Mouse (Mus musculus): ENCODE results near the gene Ppfia4. TPM values are rescaled to one million over a fixed set of nuclear protein-coding genes. Genes with fewer than 3 reads are reported as not detected.

The Ppfia4 gene
- polyA plus RNA-seq, 1 experiment: 8.9 TPM

GRCm38 (mm10) chr1:134297265-134297664, 35.5 kb downstream of the Ppfia4 start:
- Histone ChIP-seq H3K27ac (ENCODE audit: insufficient read depth, low read depth, low read length) (no peak overlapping the region), H3K4me3 (ENCODE audit: low read depth, low read length) (no peak overlapping the region), H3K27me3 (ENCODE audit: control insufficient read depth, insufficient read depth, low read length) (0 out of 2 replicates have a peak, but pooled peaks cover 4% of the 10 kb centered on the region), H3K36me3 (ENCODE audit: control insufficient read depth, insufficient read depth, low read length) (no peaks in the 10 kb centered on the region), H3K4me1 (ENCODE audit: control insufficient read depth, insufficient read depth, insufficient read length, low read length) (peaks cover 21% of the 10 kb centered on the region)
- no peak for TF ChIP-seq CTCF (IDR thresholded peaks at IDR 0.05; ENCODE audit: extremely low read depth, insufficient read length, insufficient replicate concordance, low read depth, low read length)
- no peak for TF ChIP-seq POLR2A (IDR thresholded peaks at IDR 0.05; ENCODE audit: low read depth, low read length)
- 93% methylated on average over 8 of the region's 8 CpGs for WGBS

DNA sequence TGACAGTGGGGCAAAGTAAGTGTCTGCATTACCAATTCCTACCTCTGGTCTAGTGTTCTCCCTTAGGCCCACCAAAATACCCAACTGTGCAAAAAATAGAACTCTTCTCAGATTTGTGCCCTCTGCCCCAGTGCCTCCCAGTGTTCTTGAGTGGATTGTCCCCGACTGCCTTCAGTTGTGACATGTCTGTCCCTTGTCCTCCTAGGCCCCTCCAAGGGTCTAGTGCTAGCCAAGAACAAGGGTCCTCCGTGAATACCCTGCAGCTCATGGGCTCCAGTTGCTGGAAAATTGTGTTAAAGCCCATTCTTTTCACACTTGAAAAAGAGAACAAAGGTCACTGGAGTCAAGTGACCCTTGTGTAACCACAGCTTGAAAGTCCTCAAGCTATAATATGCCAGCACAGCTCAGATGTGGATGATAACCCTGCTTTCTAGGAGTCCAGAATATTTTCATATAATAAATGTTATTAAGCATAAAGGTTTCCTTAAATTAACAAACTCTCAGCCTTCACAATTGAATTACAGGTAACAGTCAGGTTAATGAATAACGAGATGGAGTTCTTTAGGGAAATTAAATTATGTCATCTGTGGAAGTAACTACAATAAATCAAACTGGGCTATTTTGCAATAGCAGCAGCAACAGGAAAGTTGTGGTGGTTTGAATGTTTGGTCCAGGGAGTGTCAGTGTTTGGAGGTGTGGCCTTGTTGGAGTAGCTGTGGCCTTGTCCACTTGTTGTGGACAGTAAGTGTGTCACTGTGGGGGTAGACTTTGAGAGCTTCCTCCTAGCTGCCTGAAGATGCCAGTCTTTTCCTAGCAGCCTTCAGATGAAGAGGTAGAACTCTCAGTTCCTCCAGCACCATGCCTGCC, 38.8 kb downstream of the Ppfia4 start:
- H3K4me3 ChIP-seq (ENCODE audit: low read depth, low read length): no peak overlapping the region
- H3K4me1 ChIP-seq (ENCODE audit: control insufficient read depth, insufficient read depth, insufficient read length, low read length): peaks cover 17% of the 10 kb centered on the region
- 18% methylated on average over 3 of the region's 3 CpGs for WGBS
- H3K27me3 ChIP-seq (ENCODE audit: control insufficient read depth, insufficient read depth, low read length): 0 out of 2 replicates have a peak, but pooled peaks cover 4% of the 10 kb centered on the region
- no peak for TF ChIP-seq POLR2A (IDR thresholded peaks at IDR 0.05; ENCODE audit: low read depth, low read length)
- TF ChIP-seq CTCF (IDR thresholded peaks at IDR 0.05; ENCODE audit: extremely low read depth, insufficient read length, insufficient replicate concordance, low read depth, low read length): no peak
- H3K36me3 ChIP-seq (ENCODE audit: control insufficient read depth, insufficient read depth, low read length): no peaks in the 10 kb centered on the region
- H3K27ac ChIP-seq (ENCODE audit: insufficient read depth, low read depth, low read length): peak overlapping the region; percentile 81

GRCm38 (mm10) chr1:134293276-134293675, 39.5 kb downstream of the Ppfia4 start:
- peak overlapping the region; percentile 18; the same call in 1 of the 2 replicates for H3K27ac ChIP-seq (ENCODE audit: insufficient read depth, low read depth, low read length)
- 50% methylated on average over 7 of the region's 7 CpGs for WGBS
- peaks cover 14% of the 10 kb centered on the region; the same call in 1 of the 2 replicates for H3K4me1 ChIP-seq (ENCODE audit: control insufficient read depth, insufficient read depth, insufficient read length, low read length)
- H3K27me3 ChIP-seq (ENCODE audit: control insufficient read depth, insufficient read depth, low read length): no peaks in the 10 kb centered on the region
- no peak overlapping the region for H3K4me3 ChIP-seq (ENCODE audit: low read depth, low read length)
- TF ChIP-seq POLR2A (IDR thresholded peaks at IDR 0.05; ENCODE audit: low read depth, low read length): no peak
- TF ChIP-seq CTCF (IDR thresholded peaks at IDR 0.05; ENCODE audit: extremely low read depth, insufficient read length, insufficient replicate concordance, low read depth, low read length): no peak
- H3K36me3 ChIP-seq (ENCODE audit: control insufficient read depth, insufficient read depth, low read length): no peaks in the 10 kb centered on the region

DNA sequence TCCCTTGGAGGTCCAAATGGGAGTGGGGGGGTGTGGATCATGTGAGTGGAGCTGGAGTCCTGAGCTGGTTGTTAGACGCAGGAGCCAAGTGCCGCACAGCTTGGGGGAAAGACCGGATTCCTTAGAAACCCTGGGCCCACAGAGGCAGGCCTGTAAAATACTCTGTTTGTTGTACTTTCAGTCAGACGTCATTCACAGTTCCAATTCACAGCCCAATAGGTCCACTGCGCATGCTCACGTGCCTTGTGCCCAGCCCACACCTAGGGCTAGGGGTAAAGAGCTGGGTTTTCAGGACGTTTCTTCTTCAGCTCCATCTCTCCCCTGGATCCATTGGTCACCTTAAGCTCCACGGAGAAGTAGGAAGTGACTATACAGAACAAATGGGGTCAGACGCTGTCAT, 40.1 kb downstream of the Ppfia4 start:
- Histone ChIP-seq H3K4me1 (ENCODE audit: control insufficient read depth, insufficient read depth, insufficient read length, low read length) (peaks cover 14% of the 10 kb centered on the region; the same call in 1 of the 2 replicates), H3K27me3 (ENCODE audit: control insufficient read depth, insufficient read depth, low read length) (no peaks in the 10 kb centered on the region), H3K4me3 (ENCODE audit: low read depth, low read length) (no peak overlapping the region), H3K27ac (ENCODE audit: insufficient read depth, low read depth, low read length) (no peak overlapping the region), H3K36me3 (ENCODE audit: control insufficient read depth, insufficient read depth, low read length) (no peaks in the 10 kb centered on the region)
- no peak for TF ChIP-seq CTCF (IDR thresholded peaks at IDR 0.05; ENCODE audit: extremely low read depth, insufficient read length, insufficient replicate concordance, low read depth, low read length)
- TF ChIP-seq POLR2A (IDR thresholded peaks at IDR 0.05; ENCODE audit: low read depth, low read length): no peak
- 76% methylated on average over 9 of the region's 9 CpGs for WGBS

DNA sequence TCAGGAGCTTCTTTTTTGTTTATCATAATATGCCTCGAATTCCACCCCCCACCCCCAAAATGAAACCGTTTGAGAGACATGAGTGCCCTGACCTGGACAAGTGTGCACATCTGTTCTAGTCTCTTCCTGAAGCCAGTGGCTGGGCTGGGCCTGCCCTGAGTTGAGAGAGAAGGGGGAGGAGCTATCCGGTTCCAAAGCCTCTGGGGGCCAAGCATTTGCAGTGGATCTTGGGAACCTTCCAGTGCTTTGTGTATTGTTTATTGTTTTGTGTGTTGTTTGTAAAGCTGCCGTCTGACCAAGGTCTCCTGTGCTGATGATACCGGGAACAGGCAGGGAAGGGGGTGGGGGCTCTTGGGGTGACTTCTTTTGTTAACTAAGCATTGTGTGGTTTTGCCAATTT, 40.7 kb downstream of the Ppfia4 start:
- TF ChIP-seq CTCF (IDR thresholded peaks at IDR 0.05; ENCODE audit: extremely low read depth, insufficient read length, insufficient replicate concordance, low read depth, low read length): no peak
- no peak for TF ChIP-seq POLR2A (IDR thresholded peaks at IDR 0.05; ENCODE audit: low read depth, low read length)
- Histone ChIP-seq H3K27ac (ENCODE audit: insufficient read depth, low read depth, low read length) (no peak overlapping the region), H3K4me3 (ENCODE audit: low read depth, low read length) (no peak overlapping the region), H3K36me3 (ENCODE audit: control insufficient read depth, insufficient read depth, low read length) (no peaks in the 10 kb centered on the region), H3K27me3 (ENCODE audit: control insufficient read depth, insufficient read depth, low read length) (no peaks in the 10 kb centered on the region), H3K4me1 (ENCODE audit: control insufficient read depth, insufficient read depth, insufficient read length, low read length) (peaks cover 14% of the 10 kb centered on the region; the same call in 1 of the 2 replicates)
- 41% methylated on average over 5 of the region's 5 CpGs for WGBS

DNA sequence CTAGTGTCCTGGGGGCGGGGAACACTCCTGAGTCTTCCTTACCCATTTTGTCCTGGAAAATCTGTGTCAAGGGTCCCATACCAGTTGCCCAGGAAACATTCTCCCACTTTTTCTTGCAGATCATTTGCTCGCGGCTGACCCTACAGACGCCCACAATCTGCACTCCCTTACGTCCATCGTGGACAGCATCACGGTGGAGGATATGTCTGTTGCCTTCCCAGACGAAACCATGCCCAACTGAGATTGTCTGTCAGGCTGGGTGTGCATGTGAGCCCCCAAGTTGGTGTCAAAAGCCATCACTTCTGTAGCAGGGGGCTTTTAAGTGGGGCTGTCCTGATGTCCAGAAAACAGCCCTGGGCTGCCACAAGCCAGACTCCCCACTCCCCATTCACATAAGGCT, 41.2 kb downstream of the Ppfia4 start:
- Histone ChIP-seq H3K27me3 (ENCODE audit: control insufficient read depth, insufficient read depth, low read length) (no peaks in the 10 kb centered on the region), H3K4me1 (ENCODE audit: control insufficient read depth, insufficient read depth, insufficient read length, low read length) (peaks cover 14% of the 10 kb centered on the region; the same call in 1 of the 2 replicates), H3K4me3 (ENCODE audit: low read depth, low read length) (no peak overlapping the region), H3K36me3 (ENCODE audit: control insufficient read depth, insufficient read depth, low read length) (no peaks in the 10 kb centered on the region), H3K27ac (ENCODE audit: insufficient read depth, low read depth, low read length) (no peak overlapping the region)
- TF ChIP-seq CTCF (IDR thresholded peaks at IDR 0.05; ENCODE audit: extremely low read depth, insufficient read length, insufficient replicate concordance, low read depth, low read length) (no peak), POLR2A (IDR thresholded peaks at IDR 0.05; ENCODE audit: low read depth, low read length) (no peak)
- 91% methylated on average over 8 of the region's 8 CpGs for WGBS

DNA sequence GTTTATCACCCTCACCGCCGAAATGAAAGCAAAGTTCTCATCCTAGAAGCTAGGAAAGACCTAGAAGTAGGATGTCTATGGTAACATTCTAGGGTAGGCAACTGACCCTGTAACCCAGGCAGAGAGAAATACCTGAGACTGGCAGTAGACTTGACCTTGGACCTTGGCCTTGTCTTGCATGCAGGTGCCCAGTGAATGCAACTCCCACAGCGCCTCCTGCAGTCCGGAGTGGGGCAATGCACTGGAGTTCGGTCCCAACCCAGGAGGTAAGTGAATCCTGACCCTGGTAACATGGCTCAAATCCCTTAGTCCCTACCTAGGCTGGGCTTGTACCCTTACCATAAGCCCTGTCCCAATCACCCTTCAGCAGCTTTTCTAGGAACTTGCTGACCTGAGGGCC, 41.8 kb downstream of the Ppfia4 start:
- H3K4me3 ChIP-seq (ENCODE audit: low read depth, low read length): no peak overlapping the region
- TF ChIP-seq POLR2A (IDR thresholded peaks at IDR 0.05; ENCODE audit: low read depth, low read length): no peak
- TF ChIP-seq CTCF (IDR thresholded peaks at IDR 0.05; ENCODE audit: extremely low read depth, insufficient read length, insufficient replicate concordance, low read depth, low read length): peak; percentile 44
- H3K36me3 ChIP-seq (ENCODE audit: control insufficient read depth, insufficient read depth, low read length): no peaks in the 10 kb centered on the region
- peaks cover 14% of the 10 kb centered on the region; the same call in 1 of the 2 replicates for H3K4me1 ChIP-seq (ENCODE audit: control insufficient read depth, insufficient read depth, insufficient read length, low read length)
- WGBS: 76% methylated on average over 5 of the region's 5 CpGs
- H3K27me3 ChIP-seq (ENCODE audit: control insufficient read depth, insufficient read depth, low read length): no peaks in the 10 kb centered on the region
- H3K27ac ChIP-seq (ENCODE audit: insufficient read depth, low read depth, low read length): no peak overlapping the region

Data from small intestine, adult 2 months (tissue).